In the genomic region with DNA sequence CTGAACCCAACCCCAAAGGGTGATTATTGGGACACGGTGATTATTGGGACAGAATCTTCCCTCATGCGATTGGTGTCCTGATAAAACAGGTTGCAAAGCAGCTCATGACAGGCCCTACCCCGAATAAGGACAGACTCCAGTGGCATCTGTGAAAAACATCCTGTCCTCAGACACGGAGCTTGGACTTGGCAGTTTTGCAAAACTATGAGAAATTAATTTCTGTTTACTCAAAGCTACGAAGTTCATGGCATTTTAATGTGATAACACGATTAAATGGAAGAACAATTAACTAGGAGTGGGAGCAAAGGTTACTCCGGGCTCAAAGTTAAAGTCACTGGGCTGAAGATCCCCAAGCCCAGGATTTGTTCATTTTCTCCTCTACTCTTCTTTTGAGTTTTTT, we compare ENCODE assay signal across 25 mouse cellular contexts. TPM values are rescaled to one million over a fixed set of nuclear protein-coding genes. Genes with fewer than 3 reads are reported as not detected.
DNase-seq lines count a peak whose midpoint lies in the region; ATAC-seq and TF ChIP-seq lines count a peak whose summit lies in the region.
"Had no signal": no experiment of that assay in that cellular context is flagged by ENCODE, and none has a peak within 500 bp of the region (broad histone marks: within the 10 kb centered on the region; RNA-seq: fewer than 3 reads in every experiment).

No protein-coding gene starts in this region.

- H3K4me1 ChIP-seq in kidney, embryonic 14.5 days (ENCODE audit: control insufficient read depth, insufficient read depth, low read length) = peaks cover 2% of the 10 kb centered on the region; the same call in 1 of the 2 replicates
- peaks cover 18% of the 10 kb centered on the region for H3K4me1 ChIP-seq in small intestine, adult 2 months (ENCODE audit: control insufficient read depth, insufficient read depth, insufficient read length, low read length)

- ATAC-seq in kidney, embryonic 14.5 days (ENCODE audit: low FRiP score, low TSS enrichment) = no peak
- ATAC-seq: forebrain, embryonic 14.5 days; forebrain, postnatal 0 days; Patski had no signal

- peaks cover 35% of the 10 kb centered on the region for H3K27me3 ChIP-seq in kidney, embryonic 14.5 days (ENCODE audit: control insufficient read depth, insufficient read depth, low read length)
- H3K27me3 ChIP-seq in small intestine, adult 2 months (ENCODE audit: control insufficient read depth, insufficient read depth, low read length) = no peaks in the 10 kb centered on the region
- H3K27me3 ChIP-seq: CH12.LX had no signal

- H3K36me3 ChIP-seq in kidney, embryonic 14.5 days (ENCODE audit: control insufficient read depth, insufficient read depth, low read length) = no peaks in the 10 kb centered on the region
- H3K36me3 ChIP-seq in small intestine, adult 2 months (ENCODE audit: control insufficient read depth, insufficient read depth, low read length) = no peaks in the 10 kb centered on the region
- H3K36me3 ChIP-seq: embryonic facial prominence, embryonic 12.5 days; embryonic facial prominence, embryonic 15.5 days; G1E; hindbrain, embryonic 12.5 days had no signal

- 78% methylated on average over 7 of the region's 7 CpGs for WGBS in kidney, embryonic 14.5 days
- WGBS in small intestine, adult 2 months = 21% methylated on average over 7 of the region's 7 CpGs

- no peak overlapping the region for H3K4me3 ChIP-seq in kidney, embryonic 14.5 days (ENCODE audit: low read length)
- H3K4me3 ChIP-seq in small intestine, adult 2 months (ENCODE audit: low read depth, low read length) = no peak overlapping the region
- H3K4me3 ChIP-seq: embryonic facial prominence, embryonic 12.5 days; embryonic facial prominence, embryonic 15.5 days; gastrocnemius, adult 2 months; hindbrain, embryonic 12.5 days had no signal

- no peaks in the 10 kb centered on the region for H3K9me3 ChIP-seq in kidney, embryonic 14.5 days (ENCODE audit: control insufficient read depth, low read length)
- H3K9me3 ChIP-seq: embryonic facial prominence, embryonic 12.5 days; embryonic facial prominence, embryonic 15.5 days; G1E; hindbrain, embryonic 12.5 days had no signal

- DNase-seq in kidney, adult 8-10 months = peak; percentile 58 to 72
- no peak for DNase-seq in kidney, postnatal 4 days
- peak; percentile 22 for DNase-seq in kidney, postnatal 10 days
- peak; percentile 36 to 67 for DNase-seq in kidney, postnatal 25 days
- no peak for DNase-seq in testis, postnatal 10 days (ENCODE audit: low spot score)
- DNase-seq: adrenal gland, postnatal 10 days; adrenal gland, postnatal 36 days; B cell, adult 2 months; cerebellum, adult 18-20 months; cerebellum, adult 9-10 months; cerebellum, postnatal 25 days; forebrain, postnatal 0 days; gastrocnemius, adult 2 months; gastrocnemius, postnatal 14 days; heart, adult 11 months had no signal

- TF ChIP-seq POLR2A in small intestine, adult 2 months (IDR thresholded peaks at IDR 0.05; ENCODE audit: low read depth, low read length) = no peak

- TF ChIP-seq CTCF in small intestine, adult 2 months (IDR thresholded peaks at IDR 0.05; ENCODE audit: extremely low read depth, insufficient read length, insufficient replicate concordance, low read depth, low read length) = no peak

- no peak overlapping the region for H3K4me2 ChIP-seq in kidney, embryonic 14.5 days (replicated peaks; ENCODE audit: low read depth, low read length)
- H3K4me2 ChIP-seq: embryonic facial prominence, embryonic 12.5 days; embryonic facial prominence, embryonic 15.5 days; heart, embryonic 11.5 days; hindbrain, embryonic 12.5 days had no signal

- H3K9ac ChIP-seq in kidney, embryonic 14.5 days (ENCODE audit: low read depth, low read length) = no peak overlapping the region
- H3K9ac ChIP-seq: embryonic facial prominence, embryonic 12.5 days; embryonic facial prominence, embryonic 15.5 days; forebrain, postnatal 0 days; hindbrain, embryonic 12.5 days had no signal

- no peak overlapping the region for H3K27ac ChIP-seq in kidney, embryonic 14.5 days (ENCODE audit: low read depth, low read length)
- H3K27ac ChIP-seq in small intestine, adult 2 months (ENCODE audit: insufficient read depth, low read depth, low read length) = peak overlapping the region; percentile 68; the same call in 1 of the 2 replicates
- H3K27ac ChIP-seq: embryonic facial prominence, embryonic 12.5 days; embryonic facial prominence, embryonic 15.5 days; gastrocnemius, adult 2 months; hindbrain, embryonic 12.5 days had no signal

RNA-seq across cellular contexts. Expression of gene Slc27a2, which starts 2.5 kb away (rescaled TPM):
- polyA plus RNA-seq in kidney, embryonic 14.5 days (2014; fragmentation: Nextera tagmentation; extraction: Ambion mirVana) = 3.9 and 9.6 TPM in 2 replicates
- polyA plus RNA-seq in small intestine, adult 2 months (2012; rRNA removed) = 72.1 and 80.3 TPM in 2 replicates
- polyA plus RNA-seq: G1E, Patski had no signal

RNA-seq across cellular contexts. Expression of gene Atp8b4, which starts 49.2 kb away (rescaled TPM):
- 0.18 and 0.29 TPM in 2 replicates for polyA plus RNA-seq in kidney, embryonic 14.5 days (2014; fragmentation: Nextera tagmentation; extraction: Ambion mirVana)
- 0.04 and 0.09 TPM in 2 replicates for polyA plus RNA-seq in small intestine, adult 2 months (2012; rRNA removed)

Comparison
In these comparisons a context has a peak if more than half of its experiments do, and no peak if none do; other contexts are left out.
1. DNase-seq: peak in kidney, adult 8-10 months (2 of 2), kidney, postnatal 10 days (single experiment) and kidney, postnatal 25 days (2 of 2); none in kidney, postnatal 4 days (0 of 2) and testis, postnatal 10 days (single experiment).